Mouse (Mus musculus): Measurements from ENCODE around the gene Rasgef1a. TPM values are rescaled to one million over a fixed set of nuclear protein-coding genes. Genes with fewer than 3 reads are reported as not detected.

Gene Rasgef1a
- polyA plus RNA-seq, 1 experiment from 2014 or later = 0.13 TPM

Small RNA genes lying within 50 kb of the gene (microRNA-seq; reads per million reads assigned to microRNA genes)
- not detected for gene Mir7044

Other genes with a start within 250 kb of the Rasgef1a start
- gene Zfp637, start 170.3 kb upstream of the Rasgef1a start, polyA plus RNA-seq (2014; fragmentation: Nextera tagmentation; extraction: Ambion mirVana) = 132 and 134 TPM in 2 replicates
- gene Zfp239, start 149.3 kb upstream of the Rasgef1a start, polyA plus RNA-seq (2014; fragmentation: Nextera tagmentation; extraction: Ambion mirVana) = 9.6 and 10.8 TPM in 2 replicates
- gene Hnrnpf, start 111.1 kb upstream of the Rasgef1a start, polyA plus RNA-seq (2014; fragmentation: Nextera tagmentation; extraction: Ambion mirVana) = 688 and 701 TPM in 2 replicates
- 1.3 and 1.9 TPM in 2 replicates for gene Fxyd4, start 73.7 kb upstream of the Rasgef1a start, polyA plus RNA-seq (2014; fragmentation: Nextera tagmentation; extraction: Ambion mirVana)
- gene Csgalnact2, start 127.7 kb downstream of the Rasgef1a start, polyA plus RNA-seq (2014; fragmentation: Nextera tagmentation; extraction: Ambion mirVana) = 8.4 and 9.0 TPM in 2 replicates
- 9.0 and 12.0 TPM in 2 replicates for gene Ret, start 186.3 kb downstream of the Rasgef1a start, polyA plus RNA-seq (2014; fragmentation: Nextera tagmentation; extraction: Ambion mirVana)

All from neural tube, embryonic 11.5 days (tissue).